Mouse (Mus musculus): ENCODE data around the gene Abcc8.

DNA sequence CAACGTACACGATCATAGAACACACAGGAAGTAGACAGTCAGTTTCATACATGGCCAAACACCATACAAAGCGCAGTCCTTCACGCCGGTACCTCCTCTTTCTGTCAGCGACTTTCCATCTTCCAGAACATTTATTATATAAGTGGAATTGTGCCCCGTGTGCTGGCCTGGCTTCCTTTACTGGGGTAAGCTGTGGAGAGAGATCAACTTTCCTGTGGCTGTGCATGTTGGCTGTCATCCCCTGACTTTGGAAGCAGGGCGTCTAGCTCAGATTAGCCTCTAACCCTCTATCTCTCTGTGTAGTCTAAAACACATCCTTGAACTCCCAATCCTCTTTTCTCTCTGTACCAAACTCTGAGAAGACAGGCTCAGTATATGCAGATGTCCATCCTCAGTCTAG lies 111.0 kb downstream of the Abcc8 start:
- TF ChIP-seq CTCF (conservative IDR thresholded peaks at IDR 0.05 in 1 of 2, IDR thresholded peaks at IDR 0.05 in 1 of 2; ENCODE audit: low read depth in 2 of 2, low read length in 2 of 2) (no peak), MAX (IDR thresholded peaks at IDR 0.05; ENCODE audit: low read length) (no peak), USF1 (IDR thresholded peaks at IDR 0.05; ENCODE audit: low read depth, low read length) (no peak), EP300 (IDR thresholded peaks at IDR 0.05; ENCODE audit: low read length) (no peak), ZKSCAN1 (IDR thresholded peaks at IDR 0.05; ENCODE audit: borderline replicate concordance, low read depth, low read length) (no peak), ZNF384 (IDR thresholded peaks at IDR 0.05; ENCODE audit: low read depth, low read length) (no peak), TBP (conservative IDR thresholded peaks at IDR 0.05; ENCODE audit: low read depth, low read length) (no peak), MAZ (IDR thresholded peaks at IDR 0.05; ENCODE audit: low read depth, low read length) (no peak), HCFC1 (IDR thresholded peaks at IDR 0.05; ENCODE audit: low read depth, low read length) (no peak), KAT2A (IDR thresholded peaks at IDR 0.05; ENCODE audit: insufficient replicate concordance, low read length) (no peak), SIN3A (IDR thresholded peaks at IDR 0.05; ENCODE audit: low read length) (no peak), ELF1 (IDR thresholded peaks at IDR 0.05; ENCODE audit: low read depth, low read length) (no peak)

Measured in CH12.LX (cell line).